Mouse (Mus musculus) CH12.LX (cell line): ENCODE results near the gene Exosc6. TPM values are rescaled to one million over a fixed set of nuclear protein-coding genes. Genes with fewer than 3 reads are reported as not detected.
"Not testable (repeated sequence)": the region's sequence is repeated elsewhere in the genome, so short reads cannot be mapped to it uniquely, and the experiment has no call there.

Source experiments
- DNase-seq: peaks from one replicate; pipeline ENCODE4 v3.0.0-alpha.2; 2013; ENCODE audit errors: extremely low read depth
- H3K27ac ChIP-seq: 2 replicates; pipeline ENCODE4 v1.5.1; 2012; ENCODE audit warnings: low read depth, mild to moderate bottlenecking, control low read depth, moderate library complexity; ENCODE audit not compliant: insufficient read depth
- H3K27me3 ChIP-seq: replicated peaks from 2 replicates; pipeline ENCODE3; 2012; ENCODE audit warnings: inconsistent platforms
- H3K36me3 ChIP-seq, 2 experiments: replicated peaks in 1 of 2; 2 replicates each; pipeline versions ENCODE3 to v1.6.1; 2012; ENCODE audit warnings: inconsistent platforms in 1 of 2, low read length in 1 of 2, mild to moderate bottlenecking in 1 of 2, mixed read lengths in 1 of 2, moderate library complexity in 1 of 2; ENCODE audit not compliant: control insufficient read depth in 1 of 2, insufficient read depth in 1 of 2
- H3K4me1 ChIP-seq, 2 experiments: 2 replicates each; pipeline ENCODE4 v1.6.1; 2012; ENCODE audit warnings: inconsistent platforms in 1 of 2, moderate library complexity in 1 of 2; ENCODE audit not compliant: insufficient read depth in 2 of 2, control insufficient read depth in 1 of 2
- H3K4me2 ChIP-seq: 2 replicates; pipeline ENCODE4 v1.6.1; 2012; ENCODE audit warnings: low read depth, mild to moderate bottlenecking, control low read depth; ENCODE audit not compliant: poor library complexity, insufficient read depth, severe bottlenecking
- H3K4me3 ChIP-seq, 3 experiments: fragments of 150-350 bp in 1 of 3; sonication (generic) in 1 of 3; replicated peaks in 1 of 3; 2 replicates each; pipeline versions ENCODE3 to v1.5.1; 2011 to 2012; ENCODE audit warnings: low read depth in 2 of 3, low read length in 2 of 3, mild to moderate bottlenecking in 2 of 3, moderate library complexity in 2 of 3, control low read depth in 1 of 3, improper control_type of control experiment in 1 of 3, inconsistent platforms in 1 of 3, mixed read lengths in 1 of 3; ENCODE audit not compliant: poor library complexity in 1 of 3
- H3K79me2 ChIP-seq: replicated peaks from 2 replicates; pipeline ENCODE4 v1.6.1; 2012; ENCODE audit warnings: mild to moderate bottlenecking, moderate library complexity; ENCODE audit not compliant: control insufficient read depth, poor library complexity, insufficient read depth, severe bottlenecking; ENCODE audit errors: extremely low read depth
- H3K9ac ChIP-seq: 2 replicates; pipeline ENCODE4 v1.6.1; 2012; ENCODE audit warnings: low read depth, mild to moderate bottlenecking, control low read depth, moderate library complexity; ENCODE audit not compliant: insufficient read depth
- H3K9me3 ChIP-seq: replicated peaks from 2 replicates; pipeline ENCODE3; 2012; ENCODE audit warnings: low read length, inconsistent platforms, mixed read lengths
- CHD1 ChIP-seq: IDR thresholded peaks from 2 replicates; pipeline ENCODE4 v1.6.1; 2012; ENCODE audit warnings: low read depth, low read length, improper control_type of control experiment, inconsistent platforms
- CHD2 ChIP-seq: IDR thresholded peaks from 2 replicates; pipeline ENCODE4 v1.6.1; 2011; ENCODE audit warnings: low read length, improper control_type of control experiment
- CTCF ChIP-seq, 2 experiments: IDR thresholded peaks in 1 of 2; conservative IDR thresholded peaks in 1 of 2; 2 replicates each; pipeline ENCODE4 v1.5.1; 2011 to 2012; ENCODE audit warnings: low read depth in 2 of 2, low read length in 2 of 2, improper control_type of control experiment in 1 of 2, inconsistent platforms in 1 of 2, mild to moderate bottlenecking in 1 of 2, moderate library complexity in 1 of 2
- ELF1 ChIP-seq: IDR thresholded peaks from 2 replicates; pipeline ENCODE4 v1.6.1; 2014; ENCODE audit warnings: low read depth, mild to moderate bottlenecking, inconsistent platforms, low read length, improper control_type of control experiment
- GABPA ChIP-seq: IDR thresholded peaks from 2 replicates; pipeline ENCODE4 v1.6.1; 2012; ENCODE audit warnings: low read depth, low read length, improper control_type of control experiment, inconsistent platforms; ENCODE audit not compliant: insufficient replicate concordance
- HCFC1 ChIP-seq: IDR thresholded peaks from 2 replicates; pipeline ENCODE4 v1.6.1; 2012; ENCODE audit warnings: low read depth, mild to moderate bottlenecking, inconsistent platforms, low read length, improper control_type of control experiment
- IRF4 ChIP-seq: IDR thresholded peaks from 2 replicates; pipeline ENCODE4 v1.6.1; 2014; ENCODE audit warnings: low read depth, mild to moderate bottlenecking, inconsistent platforms, low read length, improper control_type of control experiment
- JUN ChIP-seq: IDR thresholded peaks from 2 replicates; pipeline ENCODE4 v1.6.1; 2011; ENCODE audit warnings: low read depth, mild to moderate bottlenecking, low read length, improper control_type of control experiment, moderate library complexity; ENCODE audit not compliant: insufficient read depth
- JUND ChIP-seq: conservative IDR thresholded peaks from 2 replicates; pipeline ENCODE4 v1.6.1; 2011; ENCODE audit warnings: low read depth, low read length, improper control_type of control experiment
- KAT2A ChIP-seq: IDR thresholded peaks from 2 replicates; pipeline ENCODE4 v1.6.1; 2012; ENCODE audit warnings: low read length, improper control_type of control experiment, inconsistent platforms; ENCODE audit not compliant: insufficient replicate concordance
- MAX ChIP-seq: IDR thresholded peaks from 2 replicates; pipeline ENCODE4 v1.6.1; 2011; ENCODE audit warnings: low read length, improper control_type of control experiment
- MEF2A ChIP-seq: IDR thresholded peaks from 2 replicates; pipeline ENCODE4 v1.6.1; 2014; ENCODE audit warnings: low read depth, mild to moderate bottlenecking, inconsistent platforms, low read length, improper control_type of control experiment, borderline replicate concordance
- MXI1 ChIP-seq: IDR thresholded peaks from 2 replicates; pipeline ENCODE4 v1.6.1; 2011; ENCODE audit warnings: mild to moderate bottlenecking, low read depth, low read length, improper control_type of control experiment
- MYC ChIP-seq: IDR thresholded peaks from 2 replicates; pipeline ENCODE4 v1.6.1; 2011; ENCODE audit warnings: low read depth, mild to moderate bottlenecking, improper control_type of control experiment, low read length
- NELFE ChIP-seq: IDR thresholded peaks from 2 replicates; pipeline ENCODE4 v1.6.1; 2011; ENCODE audit warnings: low read depth, low read length, improper control_type of control experiment
- NRF1 ChIP-seq: IDR thresholded peaks from 2 replicates; pipeline ENCODE4 v1.6.1; 2014; ENCODE audit warnings: low read depth, mild to moderate bottlenecking, inconsistent platforms, low read length, improper control_type of control experiment, moderate library complexity
- POLR2A ChIP-seq: IDR thresholded peaks from 2 replicates; pipeline ENCODE4 v1.6.1; 2011; ENCODE audit warnings: low read depth, mild to moderate bottlenecking, improper control_type of control experiment, low read length
- POLR2AphosphoS2 ChIP-seq: IDR thresholded peaks from 2 replicates; pipeline ENCODE4 v1.6.1; 2011; ENCODE audit warnings: low read depth, low read length, improper control_type of control experiment
- RAD21 ChIP-seq: IDR thresholded peaks from 2 replicates; pipeline ENCODE4 v1.6.1; 2011; ENCODE audit warnings: low read depth, mild to moderate bottlenecking, low read length, improper control_type of control experiment, moderate library complexity
- RCOR1 ChIP-seq: conservative IDR thresholded peaks from 2 replicates; pipeline ENCODE4 v1.6.1; 2012; ENCODE audit warnings: low read depth, mild to moderate bottlenecking, inconsistent platforms, low read length, improper control_type of control experiment
- SIN3A ChIP-seq: IDR thresholded peaks from 2 replicates; pipeline ENCODE4 v1.6.1; 2012; ENCODE audit warnings: low read length, improper control_type of control experiment, inconsistent platforms
- SMC3 ChIP-seq: IDR thresholded peaks from 2 replicates; pipeline ENCODE4 v1.6.1; 2011; ENCODE audit warnings: low read depth, low read length, improper control_type of control experiment
- TBP ChIP-seq: conservative IDR thresholded peaks from 2 replicates; pipeline ENCODE4 v1.6.1; 2011; ENCODE audit warnings: low read depth, low read length, improper control_type of control experiment
- TCF12 ChIP-seq: IDR thresholded peaks from 2 replicates; pipeline ENCODE4 v1.6.1; 2014; ENCODE audit warnings: low read depth, mild to moderate bottlenecking, inconsistent platforms, low read length, improper control_type of control experiment
- UBTF ChIP-seq: IDR thresholded peaks from 2 replicates; pipeline ENCODE4 v1.6.1; 2012; ENCODE audit warnings: low read depth, mild to moderate bottlenecking, inconsistent platforms, low read length, improper control_type of control experiment, moderate library complexity
- USF2 ChIP-seq: conservative IDR thresholded peaks from 2 replicates; pipeline ENCODE4 v1.6.1; 2011; ENCODE audit warnings: low read depth, low read length, improper control_type of control experiment
- ZC3H11A ChIP-seq: IDR thresholded peaks from 2 replicates; pipeline ENCODE4 v1.6.1; 2012; ENCODE audit warnings: low read depth, mild to moderate bottlenecking, inconsistent platforms, low read length, improper control_type of control experiment
- ZMIZ1 ChIP-seq: IDR thresholded peaks from 2 replicates; pipeline ENCODE4 v1.6.1; 2012; ENCODE audit warnings: low read depth, mild to moderate bottlenecking, inconsistent platforms, low read length, improper control_type of control experiment
- dilution Hi-C: fragments of 300-500 bp; cut with MboI; formaldehyde crosslinking; loops from 2 replicates; pipeline ENCODE4 v1.14.3; 2020; ENCODE audit warnings: low sequenced_read_pairs; ENCODE audit not compliant: extremely low pct_unique_long_range_greater_than_20kb, extremely low pct_ligation_motif_present
- in situ Hi-C: fragments of 300-500 bp; cut with MboI; formaldehyde crosslinking; loops from 3 replicates; pipeline ENCODE4 v1.14.3; 2019; ENCODE audit warnings: low sequenced_read_pairs, low pct_ligation_motif_present, low pct_unique_long_range_greater_than_20kb, mixed read lengths
- polyA plus RNA-seq: library from polyadenylated mRNA; unstranded; fragments of >175 nt; gene quantifications from 2 replicates; pipeline ENCODE4 v1.2.1, GENCODE M21; 2012; ENCODE audit warnings: low read depth; ENCODE audit not compliant: insufficient read length
- total RNA-seq, 2 experiments: library from RNA; depleted of rRNA; stranded (reverse); fragments of 300-350 nt in 1 of 2; fragments of >200 nt in 1 of 2; gene quantifications; 2 replicates each; pipeline ENCODE4 v1.2.3; 2012 to 2014

Gene Exosc6
- total and polyA plus RNA-seq, 3 experiments: 3.9 to 20.3 (median 3.9) TPM

DNA sequence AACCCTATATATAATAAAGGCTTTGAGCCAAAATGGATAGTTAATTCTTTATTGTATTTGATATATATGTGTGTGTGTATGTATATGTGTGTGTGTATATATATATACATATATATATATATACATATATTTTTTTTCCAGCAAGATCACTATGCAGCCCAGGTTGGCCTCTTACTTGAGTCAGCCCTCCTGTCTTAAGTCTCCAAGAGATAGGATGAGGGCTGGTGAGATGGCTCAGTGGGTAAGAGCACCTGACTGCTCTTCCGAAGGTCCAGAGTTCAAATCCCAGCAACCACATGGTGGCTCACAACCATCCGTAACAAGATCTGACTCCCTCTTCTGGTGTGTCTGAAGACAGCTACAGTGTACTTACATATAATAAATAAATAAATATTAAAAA is 29.5 kb upstream of the Exosc6 start:
- H3K9ac ChIP-seq, dilution Hi-C loops, H3K9me3 ChIP-seq, H3K36me3 ChIP-seq, H3K27ac ChIP-seq, DNase-seq, H3K4me2 ChIP-seq, H3K4me3 ChIP-seq, H3K79me2 ChIP-seq, H3K27me3 ChIP-seq, in situ Hi-C loops: not testable (repeated sequence)
- H3K4me1 ChIP-seq: peaks cover 0 to 17% of the 10 kb centered on the region in 2 experiments; a peak in 2 of 4 replicates
- 0 out of 2 replicates have a peak, but pooled peaks have one; percentile 61 for TF ChIP-seq TBP

DNA sequence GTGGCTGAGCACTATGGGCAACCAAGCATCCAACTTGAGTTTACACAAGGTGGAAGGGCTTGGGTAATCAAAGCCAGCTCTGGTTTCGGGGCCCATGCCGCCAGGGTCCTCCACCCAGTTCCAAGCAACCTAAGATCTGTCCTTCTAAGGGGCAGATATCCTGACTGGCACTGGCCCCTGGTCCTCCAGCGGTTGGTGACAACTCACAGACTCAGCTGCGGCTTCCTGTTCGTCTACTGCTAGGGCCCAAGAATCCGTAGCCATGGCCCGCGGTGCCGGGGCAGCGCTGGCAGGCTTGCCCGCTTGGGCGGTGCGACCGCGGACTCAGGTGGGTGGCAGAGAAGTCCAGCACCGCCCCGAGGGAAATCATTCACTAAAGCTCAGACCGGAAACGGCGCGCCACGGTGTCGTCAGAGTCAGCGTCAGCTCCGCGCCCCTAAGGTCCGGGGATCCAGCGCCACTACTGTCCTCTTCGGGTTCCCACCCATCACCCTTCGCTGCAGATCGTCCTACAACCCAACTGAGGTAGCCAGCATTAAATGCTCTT is 28.7 kb upstream of the Exosc6 start:
- Histone ChIP-seq H3K4me3 (peak overlapping the region; percentile 84 to 95 (median 90)), H3K79me2 (0 out of 2 replicates have a peak, but pooled peaks cover 4% of the 10 kb centered on the region), H3K27ac (peak overlapping the region; percentile 43), H3K9me3 (no peaks in the 10 kb centered on the region), H3K9ac (peak overlapping the region; percentile 75), H3K36me3 (peaks cover 0 to 10% of the 10 kb centered on the region in 2 experiments), H3K4me2 (peak overlapping the region; percentile 94; the same call in 1 of the 2 replicates), H3K4me1 (peaks cover 0 to 17% of the 10 kb centered on the region in 2 experiments; a peak in 2 of 4 replicates), H3K27me3 (no peaks in the 10 kb centered on the region)
- in situ Hi-C loops (no loop called here), dilution Hi-C loops (no loop called here)
- peak; percentile 88 for DNase-seq
- TF ChIP-seq RCOR1 (no peak), KAT2A (peak; percentile 78; the same call in 1 of the 2 replicates), GABPA (peak; percentile 30; the same call in 1 of the 2 replicates), SIN3A (peak; percentile 97), TBP (peak; percentile 70; the same call in 1 of the 2 replicates), MAX (peak; percentile 29; the same call in 1 of the 2 replicates), MEF2A (peak; percentile 35; the same call in 1 of the 2 replicates), CTCF (conservative IDR thresholded peaks at IDR 0.05 in 1 of 2, IDR thresholded peaks at IDR 0.05 in 1 of 2; ENCODE audit: low read depth in 2 of 2, low read length in 2 of 2) (no peak), USF2 (no peak), ZMIZ1 (no peak; the same call in 1 of the 2 replicates), JUN (no peak), TCF12 (peak; percentile 83), ZC3H11A (no peak), POLR2A (peak; percentile 78), NELFE (peak; percentile 73), RAD21 (no peak), SMC3 (no peak), NRF1 (no peak), MYC (no peak), CHD2 (no peak), UBTF (peak; percentile 53; the same call in 1 of the 2 replicates), HCFC1 (peak; percentile 90), MXI1 (peak; percentile 91), JUND (no peak), ELF1 (peak; percentile 88), CHD1 (no peak), POLR2AphosphoS2 (0 out of 2 replicates have a peak, but pooled peaks have one; percentile 65), IRF4 (0 out of 2 replicates have a peak, but pooled peaks have one; percentile 43)
